Mouse (Mus musculus): Measurements from ENCODE around the gene Def8. TPM values are rescaled to one million over a fixed set of nuclear protein-coding genes. Genes with fewer than 3 reads are reported as not detected.

The Def8 gene
- polyA plus RNA-seq, 1 experiment from 2014 or later: 47.4 TPM

DNA sequence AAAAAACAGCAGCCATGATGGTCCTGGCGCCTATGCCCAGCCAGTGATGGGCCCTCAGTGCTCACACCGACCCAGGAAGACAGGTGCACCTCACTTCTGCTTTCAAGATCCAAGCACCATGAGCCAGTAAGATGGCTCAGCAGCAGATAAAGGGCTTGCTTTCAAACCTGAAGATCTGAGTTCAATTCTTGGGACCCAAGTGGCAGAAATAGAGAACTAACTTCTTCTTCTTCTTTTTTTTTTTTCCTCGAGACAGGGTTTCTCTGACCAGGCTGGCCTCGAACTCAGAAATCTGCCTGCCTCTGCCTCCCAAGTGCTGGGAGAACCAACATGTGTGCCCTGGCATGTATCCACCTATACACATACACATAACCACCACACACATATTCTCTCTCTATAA lies 3.6 kb upstream of the Def8 start:
- no peak for ATAC-seq (ENCODE audit: low read depth)
- Histone ChIP-seq H3K27ac (ENCODE audit: low read depth, low read length) (no peak overlapping the region), H3K9ac (replicated peaks; ENCODE audit: low read depth, low read length) (no peak overlapping the region), H3K9me3 (ENCODE audit: control insufficient read depth, low read length) (no peaks in the 10 kb centered on the region), H3K4me2 (ENCODE audit: low read depth, low read length) (no peak overlapping the region), H3K4me3 (ENCODE audit: low read depth, low read length) (no peak overlapping the region), H3K27me3 (ENCODE audit: control insufficient read depth, insufficient read depth, low read length) (no peaks in the 10 kb centered on the region), H3K4me1 (ENCODE audit: control insufficient read depth, insufficient read depth, low read length) (peaks cover 6% of the 10 kb centered on the region), H3K36me3 (ENCODE audit: control insufficient read depth, insufficient read depth, low read length) (peaks cover 39% of the 10 kb centered on the region)
- WGBS: 96% methylated on average over 4 of the region's 4 CpGs

DNA sequence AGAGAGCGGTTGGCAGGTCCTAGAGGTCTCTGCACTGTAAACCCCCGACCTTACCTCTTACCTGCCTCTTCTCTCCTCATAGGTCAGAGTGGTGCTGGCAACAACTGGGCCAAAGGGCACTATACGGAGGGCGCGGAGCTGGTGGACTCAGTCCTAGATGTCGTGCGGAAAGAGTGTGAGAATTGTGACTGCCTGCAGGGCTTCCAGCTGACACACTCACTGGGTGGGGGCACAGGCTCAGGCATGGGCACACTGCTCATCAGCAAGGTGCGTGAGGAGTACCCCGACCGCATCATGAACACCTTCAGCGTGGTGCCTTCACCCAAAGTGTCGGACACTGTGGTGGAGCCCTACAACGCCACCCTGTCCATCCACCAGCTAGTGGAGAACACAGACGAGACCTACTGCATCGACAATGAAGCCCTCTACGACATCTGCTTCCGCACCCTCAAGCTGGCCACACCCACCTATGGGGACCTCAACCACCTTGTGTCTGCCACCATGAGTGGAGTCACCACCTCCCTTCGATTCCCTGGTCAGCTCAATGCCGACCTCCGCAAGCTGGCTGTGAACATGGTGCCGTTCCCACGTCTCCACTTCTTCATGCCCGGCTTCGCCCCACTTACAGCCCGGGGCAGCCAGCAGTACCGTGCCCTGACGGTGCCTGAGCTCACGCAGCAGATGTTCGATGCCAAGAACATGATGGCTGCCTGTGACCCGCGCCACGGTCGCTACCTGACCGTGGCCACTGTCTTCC lies 2.6 kb upstream of the Def8 start:
- Histone ChIP-seq H3K4me1 (ENCODE audit: control insufficient read depth, insufficient read depth, low read length) (peaks cover 6% of the 10 kb centered on the region), H3K4me3 (ENCODE audit: low read depth, low read length) (no peak overlapping the region), H3K4me2 (ENCODE audit: low read depth, low read length) (no peak overlapping the region), H3K27me3 (ENCODE audit: control insufficient read depth, insufficient read depth, low read length) (no peaks in the 10 kb centered on the region), H3K9me3 (ENCODE audit: control insufficient read depth, low read length) (no peaks in the 10 kb centered on the region), H3K9ac (replicated peaks; ENCODE audit: low read depth, low read length) (no peak overlapping the region), H3K27ac (ENCODE audit: low read depth, low read length) (no peak overlapping the region), H3K36me3 (ENCODE audit: control insufficient read depth, insufficient read depth, low read length) (peaks cover 39% of the 10 kb centered on the region)
- WGBS: 93% methylated on average over 34 of the region's 34 CpGs
- no peak for ATAC-seq (ENCODE audit: low read depth)

DNA sequence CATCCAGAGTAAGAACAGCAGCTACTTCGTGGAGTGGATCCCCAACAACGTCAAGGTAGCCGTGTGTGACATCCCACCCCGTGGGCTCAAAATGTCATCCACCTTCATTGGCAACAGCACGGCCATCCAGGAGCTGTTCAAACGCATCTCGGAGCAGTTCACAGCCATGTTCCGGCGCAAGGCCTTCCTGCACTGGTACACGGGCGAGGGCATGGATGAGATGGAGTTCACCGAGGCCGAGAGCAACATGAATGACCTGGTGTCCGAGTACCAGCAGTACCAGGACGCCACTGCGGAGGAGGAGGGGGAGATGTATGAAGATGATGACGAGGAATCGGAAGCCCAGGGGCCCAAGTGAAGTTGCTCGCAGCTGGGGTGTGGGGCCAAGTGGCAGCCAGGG lies 2.0 kb upstream of the Def8 start:
- no peak for ATAC-seq (ENCODE audit: low read depth)
- peaks cover 39% of the 10 kb centered on the region for H3K36me3 ChIP-seq (ENCODE audit: control insufficient read depth, insufficient read depth, low read length)

DNA sequence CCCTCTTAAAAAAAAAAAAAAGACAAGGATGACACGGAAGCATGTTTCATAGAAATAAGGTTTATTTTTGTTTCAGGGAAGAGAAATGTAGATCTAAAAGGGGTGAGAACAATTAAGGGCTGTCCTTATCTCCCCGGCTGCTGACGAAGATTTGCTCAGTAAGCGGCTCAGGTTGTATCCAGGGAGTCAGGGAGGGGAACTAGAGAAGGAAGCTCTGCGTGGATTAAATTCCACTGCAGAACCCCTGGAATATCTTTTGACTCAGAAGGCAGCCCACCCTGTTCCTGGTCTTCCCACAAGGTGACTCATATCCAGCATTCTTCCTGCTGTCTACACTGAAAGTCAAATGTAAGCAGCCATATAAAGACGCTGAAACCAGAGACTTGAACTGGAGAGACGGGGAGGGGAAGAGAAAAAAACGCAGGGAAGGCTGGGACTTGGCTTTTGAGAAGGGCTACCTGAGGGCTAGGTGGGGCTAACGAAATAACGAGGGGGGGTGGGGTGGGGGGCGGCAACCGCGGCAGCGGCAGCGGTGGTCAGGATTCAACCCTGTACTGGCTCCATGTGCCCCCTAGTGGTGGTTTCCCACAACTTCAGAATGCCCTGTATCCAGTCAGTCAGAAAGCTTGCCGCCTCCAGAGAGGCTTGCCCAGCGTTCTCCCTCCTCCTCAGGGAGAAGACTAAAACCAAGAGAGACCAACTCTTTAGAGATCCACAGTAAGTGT lies 1.1 kb upstream of the Def8 start:
- 21% methylated on average over 17 of the region's 17 CpGs for WGBS

More for the DNA sequence above, 2.0 kb upstream of the Def8 start:
- H3K4me3 ChIP-seq (ENCODE audit: low read depth, low read length): no peak overlapping the region
- H3K9ac ChIP-seq (replicated peaks; ENCODE audit: low read depth, low read length): no peak overlapping the region
- H3K27ac ChIP-seq (ENCODE audit: low read depth, low read length): no peak overlapping the region
- H3K9me3 ChIP-seq (ENCODE audit: control insufficient read depth, low read length): no peaks in the 10 kb centered on the region
- peaks cover 6% of the 10 kb centered on the region for H3K4me1 ChIP-seq (ENCODE audit: control insufficient read depth, insufficient read depth, low read length)
- no peak overlapping the region for H3K4me2 ChIP-seq (ENCODE audit: low read depth, low read length)
- 90% methylated on average over 19 of the region's 19 CpGs for WGBS
- no peaks in the 10 kb centered on the region for H3K27me3 ChIP-seq (ENCODE audit: control insufficient read depth, insufficient read depth, low read length)

DNA sequence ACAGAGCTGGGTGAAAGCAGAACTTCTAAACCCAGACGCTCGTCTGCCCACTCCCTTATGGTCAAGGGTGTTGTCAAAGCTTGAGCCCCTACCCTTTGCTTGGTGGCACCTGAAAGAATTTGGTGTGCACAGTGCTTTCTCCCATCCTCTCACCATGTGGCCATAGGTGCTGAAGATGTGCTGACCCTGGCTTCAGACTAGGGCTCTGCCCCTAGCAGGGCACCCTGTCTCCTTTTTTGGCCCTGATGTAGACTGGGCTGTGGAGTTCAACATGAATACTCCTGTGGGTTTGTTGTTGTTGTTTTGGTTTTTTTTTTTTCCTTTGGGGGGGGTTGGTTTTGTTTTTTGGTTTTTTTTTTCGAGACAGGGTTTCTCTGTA lies 557 bp upstream of the Def8 start:
- Histone ChIP-seq H3K4me3 (ENCODE audit: low read depth, low read length) (no peak overlapping the region), H3K27me3 (ENCODE audit: control insufficient read depth, insufficient read depth, low read length) (no peaks in the 10 kb centered on the region), H3K9ac (replicated peaks; ENCODE audit: low read depth, low read length) (no peak overlapping the region; the same call in 1 of the 2 replicates), H3K36me3 (ENCODE audit: control insufficient read depth, insufficient read depth, low read length) (peaks cover 39% of the 10 kb centered on the region), H3K4me2 (ENCODE audit: low read depth, low read length) (no peak overlapping the region), H3K27ac (ENCODE audit: low read depth, low read length) (no peak overlapping the region), H3K9me3 (ENCODE audit: control insufficient read depth, low read length) (no peaks in the 10 kb centered on the region), H3K4me1 (ENCODE audit: control insufficient read depth, insufficient read depth, low read length) (no peaks in the 10 kb centered on the region)
- 25% methylated on average over 3 of the region's 3 CpGs for WGBS
- ATAC-seq (ENCODE audit: low read depth): no peak

More for the DNA sequence above, 1.1 kb upstream of the Def8 start:
- H3K36me3 ChIP-seq (ENCODE audit: control insufficient read depth, insufficient read depth, low read length): peaks cover 39% of the 10 kb centered on the region
- no peak overlapping the region for H3K4me3 ChIP-seq (ENCODE audit: low read depth, low read length)
- no peaks in the 10 kb centered on the region for H3K27me3 ChIP-seq (ENCODE audit: control insufficient read depth, insufficient read depth, low read length)
- H3K27ac ChIP-seq (ENCODE audit: low read depth, low read length): no peak overlapping the region
- ATAC-seq (ENCODE audit: low read depth): peak; percentile 78; the same call in 1 of the 2 replicates
- no peak overlapping the region; the same call in 1 of the 2 replicates for H3K9ac ChIP-seq (replicated peaks; ENCODE audit: low read depth, low read length)
- H3K4me1 ChIP-seq (ENCODE audit: control insufficient read depth, insufficient read depth, low read length): no peaks in the 10 kb centered on the region; the same call in 1 of the 2 replicates
- H3K9me3 ChIP-seq (ENCODE audit: control insufficient read depth, low read length): no peaks in the 10 kb centered on the region
- peak overlapping the region; percentile 30; the same call in 1 of the 2 replicates for H3K4me2 ChIP-seq (ENCODE audit: low read depth, low read length)

DNA sequence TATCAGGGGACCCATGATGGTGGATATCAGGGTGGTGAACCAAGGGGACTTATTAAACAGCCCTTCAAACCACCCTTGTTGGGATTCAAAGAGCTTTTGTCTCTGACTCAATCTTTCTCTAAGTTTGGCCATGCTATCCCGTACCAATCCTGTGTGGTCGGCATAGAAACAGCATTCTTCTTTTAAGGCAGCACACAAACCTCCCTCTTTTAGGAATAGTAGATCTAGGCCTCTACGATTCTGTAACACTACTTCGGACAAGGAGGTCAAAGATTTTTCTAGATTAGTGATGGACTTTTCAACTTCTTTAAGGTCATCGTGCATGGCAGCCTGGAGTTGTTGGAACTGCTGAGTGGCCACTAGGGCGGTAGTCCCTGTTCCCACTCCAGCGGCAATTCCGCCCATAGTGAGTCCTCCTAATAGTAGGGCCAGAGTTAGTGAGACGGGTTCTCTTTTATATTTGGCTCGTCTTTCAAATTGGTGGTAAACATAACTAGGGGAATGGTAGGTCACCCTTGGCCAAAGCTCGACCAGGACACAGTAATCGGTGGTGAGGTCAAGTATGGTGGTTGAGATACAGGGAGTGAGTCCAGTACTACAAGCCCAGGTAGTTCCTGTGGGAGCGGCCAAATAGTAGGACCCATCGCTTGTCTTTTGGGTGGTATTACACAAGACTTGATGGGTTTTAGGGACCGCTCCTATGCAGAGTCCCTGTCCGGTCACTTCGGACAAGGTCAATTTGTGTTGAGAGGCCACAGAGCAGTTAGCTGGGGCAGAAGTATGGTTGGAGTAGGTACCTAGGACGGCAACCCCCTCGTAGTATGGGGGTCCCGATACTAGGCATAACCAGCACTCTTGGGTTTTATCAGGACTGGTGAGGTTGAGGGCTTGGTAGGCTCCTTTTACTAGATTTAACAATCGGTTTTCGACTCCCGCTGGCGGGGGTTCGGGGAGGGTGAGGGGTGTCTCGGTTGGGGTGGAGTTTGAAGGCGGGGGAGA lies 3.5 kb downstream of the Def8 start:
- no peak for ATAC-seq (ENCODE audit: low read depth)

DNA sequence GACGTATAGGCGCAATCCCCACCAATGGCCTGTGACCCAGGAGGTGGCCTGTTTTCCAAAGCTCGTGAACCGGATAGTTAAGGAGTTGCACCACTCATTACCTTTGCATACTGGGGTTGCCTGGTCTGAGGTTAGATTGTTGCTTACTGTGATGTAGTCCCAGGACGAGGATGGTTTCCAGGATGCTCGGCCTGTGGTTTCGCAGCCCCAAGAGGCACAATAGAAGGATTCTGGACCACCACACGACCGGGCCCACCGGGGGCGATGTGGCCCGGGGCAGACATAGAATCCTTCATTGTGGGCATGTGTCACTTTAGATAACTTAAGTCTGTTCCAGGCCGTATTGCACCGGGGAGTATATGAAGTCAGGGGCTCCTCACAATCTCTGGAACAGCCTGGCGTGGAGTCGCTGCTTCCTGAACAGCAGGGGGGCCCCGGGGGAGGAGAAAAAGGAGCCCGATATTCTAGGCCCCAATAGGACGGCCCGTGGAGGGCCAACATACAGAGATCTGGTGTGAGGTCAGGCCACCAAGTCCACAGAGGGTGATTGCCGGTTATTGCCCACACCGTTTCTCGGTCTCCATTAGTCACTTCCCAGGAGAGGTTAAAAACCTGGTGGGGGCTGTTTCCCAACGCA lies 4.4 kb downstream of the Def8 start:
- 96% methylated on average over 24 of the region's 24 CpGs for WGBS
- Histone ChIP-seq H3K9me3 (ENCODE audit: control insufficient read depth, low read length) (peaks cover 3% of the 10 kb centered on the region), H3K27ac (ENCODE audit: low read depth, low read length) (no peak overlapping the region)

More for the DNA sequence above, 3.5 kb downstream of the Def8 start:
- Histone ChIP-seq H3K4me1 (ENCODE audit: control insufficient read depth, insufficient read depth, low read length) (no peaks in the 10 kb centered on the region), H3K36me3 (ENCODE audit: control insufficient read depth, insufficient read depth, low read length) (peaks cover 4% of the 10 kb centered on the region), H3K4me2 (ENCODE audit: low read depth, low read length) (no peak overlapping the region), H3K4me3 (ENCODE audit: low read depth, low read length) (no peak overlapping the region), H3K27me3 (ENCODE audit: control insufficient read depth, insufficient read depth, low read length) (no peaks in the 10 kb centered on the region), H3K9ac (replicated peaks; ENCODE audit: low read depth, low read length) (no peak overlapping the region), H3K9me3 (ENCODE audit: control insufficient read depth, low read length) (peaks cover 3% of the 10 kb centered on the region), H3K27ac (ENCODE audit: low read depth, low read length) (no peak overlapping the region)
- WGBS: 96% methylated on average over 27 of the region's 27 CpGs

DNA sequence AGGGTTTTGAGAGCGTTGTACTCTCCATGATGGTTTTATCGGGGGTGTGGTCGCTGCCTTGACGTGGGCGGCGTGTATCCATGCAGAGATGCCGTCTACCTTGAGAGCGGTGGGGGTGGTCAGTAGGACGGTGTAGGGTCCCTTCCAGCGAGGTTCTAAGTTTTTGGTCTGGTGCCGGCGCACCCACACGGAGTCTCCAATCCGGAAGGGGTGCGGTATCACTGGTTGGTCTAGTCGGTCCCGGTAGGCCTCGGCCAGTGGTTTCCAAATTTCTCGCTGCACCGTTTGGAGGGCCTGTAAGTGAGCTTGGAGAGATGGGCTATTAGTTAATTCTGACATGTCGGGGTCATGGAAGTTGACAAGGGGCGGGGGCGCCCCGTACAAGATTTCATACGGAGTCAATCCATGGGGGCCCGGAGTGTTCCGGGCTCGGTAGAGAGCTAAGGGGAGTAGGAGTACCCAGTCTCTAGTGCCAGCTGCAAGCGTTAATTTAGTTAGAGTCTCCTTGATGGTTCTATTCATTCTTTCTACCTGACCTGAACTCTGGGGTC lies 5.1 kb downstream of the Def8 start:
- Histone ChIP-seq H3K4me2 (ENCODE audit: low read depth, low read length) (no peak overlapping the region), H3K9ac (replicated peaks; ENCODE audit: low read depth, low read length) (no peak overlapping the region), H3K36me3 (ENCODE audit: control insufficient read depth, insufficient read depth, low read length) (no peaks in the 10 kb centered on the region), H3K27ac (ENCODE audit: low read depth, low read length) (no peak overlapping the region), H3K4me1 (ENCODE audit: control insufficient read depth, insufficient read depth, low read length) (no peaks in the 10 kb centered on the region), H3K9me3 (ENCODE audit: control insufficient read depth, low read length) (peaks cover 3% of the 10 kb centered on the region), H3K4me3 (ENCODE audit: low read depth, low read length) (no peak overlapping the region), H3K27me3 (ENCODE audit: control insufficient read depth, insufficient read depth, low read length) (no peaks in the 10 kb centered on the region)
- no peak for ATAC-seq (ENCODE audit: low read depth)
- 95% methylated on average over 28 of the region's 29 CpGs for WGBS

More for the DNA sequence above, 4.4 kb downstream of the Def8 start:
- H3K4me2 ChIP-seq (ENCODE audit: low read depth, low read length): no peak overlapping the region
- no peaks in the 10 kb centered on the region for H3K27me3 ChIP-seq (ENCODE audit: control insufficient read depth, insufficient read depth, low read length)
- no peak overlapping the region for H3K9ac ChIP-seq (replicated peaks; ENCODE audit: low read depth, low read length)
- no peaks in the 10 kb centered on the region for H3K4me1 ChIP-seq (ENCODE audit: control insufficient read depth, insufficient read depth, low read length)
- ATAC-seq (ENCODE audit: low read depth): no peak
- no peak overlapping the region for H3K4me3 ChIP-seq (ENCODE audit: low read depth, low read length)
- H3K36me3 ChIP-seq (ENCODE audit: control insufficient read depth, insufficient read depth, low read length): peaks cover under 1% of the 10 kb centered on the region

Measured in neural tube, embryonic 14.5 days (tissue).